Mouse (Mus musculus) kidney, postnatal 0 days (tissue): ENCODE measurements around the gene Ajuba. TPM values are rescaled to one million over a fixed set of nuclear protein-coding genes. Genes with fewer than 3 reads are reported as not detected.

ENCODE experiments used
- ATAC-seq: fragments of 200-750 bp; cut with Nextera tagmentation; replicated peaks from 2 replicates; pipeline ENCODE4 v1.8.0; 2017; ENCODE audit warnings: low read depth, moderate number of reproducible peaks, moderate TSS enrichment, moderate library complexity; ENCODE audit not compliant: low FRiP score
- DNase-seq: peaks from one replicate; pipeline ENCODE4 v3.0.0-alpha.2; 2016; ENCODE audit warnings: low spot score
- H3K27ac ChIP-seq: fragments of 300-500 bp; sonication (generic); 2 replicates; pipeline ENCODE4 v1.5.1; 2014; ENCODE audit warnings: mild to moderate bottlenecking
- H3K27me3 ChIP-seq: fragments of 300-500 bp; sonication (generic); 2 replicates; pipeline ENCODE4 v1.6.1; 2014; ENCODE audit warnings: low read length, mixed read lengths; ENCODE audit not compliant: insufficient read depth
- H3K36me3 ChIP-seq: fragments of 300-500 bp; sonication (generic); 2 replicates; pipeline ENCODE4 v1.6.1; 2014; ENCODE audit warnings: low read length, mixed read lengths; ENCODE audit not compliant: insufficient read depth
- H3K4me1 ChIP-seq: fragments of 300-500 bp; sonication (generic); replicated peaks from 2 replicates; pipeline ENCODE4 v1.6.1; 2014; ENCODE audit warnings: antibody characterized with exemption, low read length, mixed read lengths; ENCODE audit not compliant: insufficient read depth
- H3K4me2 ChIP-seq: fragments of 300-500 bp; sonication (generic); 2 replicates; pipeline ENCODE4 v1.6.1; 2014; ENCODE audit warnings: mild to moderate bottlenecking, low read length, moderate library complexity, mixed read lengths
- H3K4me3 ChIP-seq: fragments of 300-500 bp; sonication (generic); replicated peaks from 2 replicates; pipeline ENCODE4 v1.5.1; 2014; ENCODE audit warnings: low read depth, low read length
- H3K9ac ChIP-seq: fragments of 300-500 bp; sonication (generic); 2 replicates; pipeline ENCODE4 v1.6.1; 2014; ENCODE audit warnings: low read depth, low read length
- H3K9me3 ChIP-seq: fragments of 300-500 bp; sonication (generic); replicated peaks from 2 replicates; pipeline ENCODE4 v1.6.1; 2016; ENCODE audit warnings: low read length, inconsistent platforms, mixed read lengths
- CTCF ChIP-seq: IDR thresholded peaks from 2 replicates; pipeline ENCODE4 v1.5.1; 2016; ENCODE audit warnings: antibody characterized with exemption, low read depth, mild to moderate bottlenecking, moderate library complexity
- WGBS: fragments of 180-500 bp; shearing (Covaris S2); extraction: QIAGEN DNeasy Blood & Tissue Kit; methylation state at CpG from one replicate; pipeline ENCODE4 v1.1.7; 2014; 5-methylcytosine and 5-hydroxymethylcytosine counted together
- microRNA counts: library from miRNA; unstranded; fragments of <30 nt; microRNA quantifications from one replicate; lab custom pipeline; 2015
- microRNA-seq: library from miRNA; unstranded; fragments of <30 nt; microRNA quantifications from one replicate; pipeline ENCODE4, GENCODE M21; 2016
- polyA plus RNA-seq: library from polyadenylated mRNA; unstranded; fragments of >200 nt; fragmentation: Nextera tagmentation; extraction: Ambion mirVana; gene quantifications from 2 replicates; pipeline ENCODE4 v1.2.1, GENCODE M21; 2015

Gene Ajuba
- polyA plus RNA-seq, 1 experiment from 2014 or later = 40.9 TPM

DNA sequence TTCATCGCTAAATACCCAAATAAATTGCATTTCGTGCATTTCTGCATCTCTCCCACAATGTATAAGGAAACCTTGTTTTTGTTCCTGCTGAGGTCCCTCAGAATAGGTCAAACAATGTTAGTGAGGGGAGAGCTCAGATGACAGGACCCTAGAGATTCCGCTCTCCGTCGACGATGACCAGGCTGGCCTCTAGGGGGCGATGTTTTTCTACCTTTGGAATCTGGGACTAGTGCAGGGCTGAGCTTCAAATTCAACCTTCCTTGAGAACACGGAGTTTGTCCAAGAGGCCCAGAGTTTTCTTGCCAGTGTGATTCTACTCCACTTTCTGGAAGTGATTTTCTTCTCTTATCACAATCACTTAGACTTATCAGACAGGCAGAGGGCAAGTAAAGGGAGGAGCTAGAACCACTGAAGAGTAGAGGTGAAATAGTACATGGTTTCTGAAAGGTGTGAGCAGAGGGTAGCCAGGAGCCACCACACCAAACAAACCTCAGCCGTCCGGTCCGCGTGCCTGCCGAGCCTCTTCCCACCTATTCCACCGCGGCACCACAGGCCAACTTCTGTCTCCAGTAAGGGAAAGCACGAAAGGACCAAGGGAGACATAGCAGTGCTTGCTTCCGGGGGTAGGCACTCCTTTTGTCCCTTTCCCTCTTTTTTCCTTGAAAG, 48.8 kb downstream of the Ajuba start:
- H3K9me3 ChIP-seq = no peaks in the 10 kb centered on the region
- H3K27me3 ChIP-seq = no peaks in the 10 kb centered on the region
- H3K27ac ChIP-seq = no peak overlapping the region
- DNase-seq (peak; percentile 92), ATAC-seq (peak; percentile 82)
- no peak overlapping the region for H3K9ac ChIP-seq
- no peaks in the 10 kb centered on the region for H3K36me3 ChIP-seq
- H3K4me3 ChIP-seq = no peak overlapping the region
- peak; percentile 91 for TF ChIP-seq CTCF
- H3K4me2 ChIP-seq = no peak overlapping the region
- H3K4me1 ChIP-seq = peaks cover 5% of the 10 kb centered on the region; the same call in 1 of the 2 replicates
- 14% methylated on average over 17 of the region's 17 CpGs for WGBS

GRCm38 (mm10) chr14:54528007-54528393, 49.4 kb downstream of the Ajuba start:
- Histone ChIP-seq H3K36me3 (no peaks in the 10 kb centered on the region), H3K4me3 (no peak overlapping the region), H3K27me3 (no peaks in the 10 kb centered on the region), H3K4me1 (peaks cover 5% of the 10 kb centered on the region; the same call in 1 of the 2 replicates), H3K9me3 (no peaks in the 10 kb centered on the region), H3K4me2 (peak overlapping the region; percentile 68; the same call in 1 of the 2 replicates), H3K27ac (no peak overlapping the region), H3K9ac (no peak overlapping the region)
- WGBS = 14% methylated on average over 5 of the region's 5 CpGs
- DNase-seq = no peak
- no peak for TF ChIP-seq CTCF
- ATAC-seq = no peak

DNA sequence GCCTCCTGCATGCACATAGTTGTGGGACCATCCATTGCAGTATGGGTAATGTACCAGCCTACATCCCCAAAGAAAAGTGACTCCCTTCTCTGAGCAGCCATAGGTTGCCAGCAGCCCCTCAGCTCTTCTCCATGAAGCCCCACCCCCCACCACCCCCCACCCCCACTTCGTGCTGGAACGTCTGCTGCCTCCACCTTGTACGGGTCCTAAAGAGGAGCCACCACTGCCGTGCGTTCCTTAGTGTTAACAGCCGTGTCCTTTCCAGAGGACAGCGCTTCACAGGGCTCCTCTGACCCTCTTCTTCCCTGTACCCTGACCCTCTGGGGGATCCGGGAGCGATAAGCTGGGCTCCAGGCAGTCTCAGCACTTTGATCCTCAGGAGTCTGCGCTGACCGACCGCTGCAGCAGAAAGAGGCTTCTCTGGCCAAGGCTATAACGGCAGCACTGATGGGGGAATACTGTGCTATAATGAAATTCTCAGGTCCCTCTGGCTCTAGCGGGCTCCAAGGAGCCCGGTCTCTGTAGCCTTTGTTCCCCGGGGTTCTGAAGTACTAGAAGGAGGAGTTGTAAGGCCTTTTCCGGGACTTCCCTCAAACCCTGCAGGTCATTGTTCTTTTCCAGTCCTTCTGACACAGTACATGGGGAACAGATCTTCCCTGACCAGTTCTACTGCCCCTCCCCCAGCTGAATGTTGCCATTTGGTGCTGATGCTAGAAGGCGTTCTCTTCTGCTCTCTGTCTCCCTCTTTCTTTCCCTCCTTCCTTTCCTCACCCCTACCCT, 49.9 kb downstream of the Ajuba start:
- no peaks in the 10 kb centered on the region for H3K27me3 ChIP-seq
- WGBS = 1% methylated on average over 18 of the region's 18 CpGs
- peak overlapping the region; percentile 68 for H3K4me2 ChIP-seq
- peaks cover 5% of the 10 kb centered on the region; the same call in 1 of the 2 replicates for H3K4me1 ChIP-seq
- H3K4me3 ChIP-seq = peak overlapping the region; percentile 28
- peak; percentile 58 for DNase-seq
- H3K9me3 ChIP-seq = no peaks in the 10 kb centered on the region
- ATAC-seq = peak; percentile 76
- no peak overlapping the region for H3K27ac ChIP-seq
- TF ChIP-seq CTCF = peak; percentile 3; the same call in 1 of the 2 replicates
- peak overlapping the region; percentile 27; the same call in 1 of the 2 replicates for H3K9ac ChIP-seq
- no peaks in the 10 kb centered on the region for H3K36me3 ChIP-seq

DNA sequence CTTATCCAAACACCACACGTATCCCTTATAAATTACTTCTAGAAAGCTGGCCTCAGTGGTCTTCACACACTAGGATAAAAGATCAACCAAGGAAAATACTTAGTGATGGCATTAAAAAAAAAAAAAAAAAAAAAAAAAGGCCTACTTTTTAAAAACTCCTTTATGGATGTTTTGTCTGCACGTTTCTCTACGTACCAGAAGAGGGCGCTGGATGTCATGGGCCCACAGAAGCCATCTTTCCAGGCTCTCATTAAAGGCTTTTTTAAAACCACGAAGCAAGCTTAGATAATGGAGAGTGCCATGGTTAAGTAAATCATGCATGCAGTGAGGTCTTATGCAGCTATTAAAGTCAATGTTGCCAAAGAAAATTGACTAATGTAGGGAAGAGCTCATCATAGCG, 53.8 kb downstream of the Ajuba start:
- ATAC-seq = no peak
- WGBS = 38% methylated on average over 6 of the region's 6 CpGs

More for the DNA sequence above, 53.8 kb downstream of the Ajuba start:
- Histone ChIP-seq H3K27me3 (no peaks in the 10 kb centered on the region), H3K4me3 (no peak overlapping the region), H3K9ac (no peak overlapping the region), H3K9me3 (no peaks in the 10 kb centered on the region), H3K36me3 (no peaks in the 10 kb centered on the region), H3K4me1 (peaks cover 5% of the 10 kb centered on the region; the same call in 1 of the 2 replicates), H3K4me2 (no peak overlapping the region), H3K27ac (no peak overlapping the region)
- DNase-seq = peak; percentile 48
- TF ChIP-seq CTCF = peak; percentile 64

MicroRNA genes within 50 kb of the gene (microRNA counts, 519-probe panel; counts per million panel counts)
- 330 counts per million, percentile 68 among the panel's probes with 10 or more counts for microRNA mmu-miR-686 (lab: Ali Mortazavi, UCI)

Small RNAs within 50 kb of the gene (microRNA-seq; reads per million reads assigned to microRNA genes)
- not detected for gene Mir686

Other genes starting within 250 kb of the Ajuba start
- gene Oxa1l, start 216.7 kb downstream of the Ajuba start, polyA plus RNA-seq = 57.6 and 66.5 TPM in 2 replicates
- 27.8 and 36.4 TPM in 2 replicates for gene Slc7a7, start 159.8 kb downstream of the Ajuba start, polyA plus RNA-seq
- 357 and 408 TPM in 2 replicates for gene Mrpl52, start 150.6 kb downstream of the Ajuba start, polyA plus RNA-seq
- 107 and 114 TPM in 2 replicates for gene Mmp14, start 145.9 kb downstream of the Ajuba start, polyA plus RNA-seq
- gene Lrp10, start 113.4 kb downstream of the Ajuba start, polyA plus RNA-seq = 76.5 and 78.4 TPM in 2 replicates
- gene Rem2, start 101.5 kb downstream of the Ajuba start, polyA plus RNA-seq = 4.3 and 4.4 TPM in 2 replicates
- 52.2 and 60.1 TPM in 2 replicates for gene Prmt5, start 60.0 kb downstream of the Ajuba start, polyA plus RNA-seq
- 41.6 and 46.4 TPM in 2 replicates for gene Haus4, start 22.9 kb downstream of the Ajuba start, polyA plus RNA-seq
- 6.4 TPM in 2 replicates for gene 4931414P19Rik, start 28.4 kb upstream of the Ajuba start, polyA plus RNA-seq
- 370 and 387 TPM in 2 replicates for gene Psmb5, start 40.5 kb upstream of the Ajuba start, polyA plus RNA-seq
- gene Psmb11, start 43.9 kb upstream of the Ajuba start, polyA plus RNA-seq = 0.13 TPM in 1 of 2 replicates, not detected in the other
- not detected in 2 replicates for gene Gm17606, start 63.4 kb upstream of the Ajuba start, polyA plus RNA-seq
- 1.4 and 1.6 TPM in 2 replicates for gene Cdh24, start 63.8 kb upstream of the Ajuba start, polyA plus RNA-seq
- 102 TPM in 2 replicates for gene 1700123O20Rik, start 108.7 kb upstream of the Ajuba start, polyA plus RNA-seq
- gene Acin1, start 109.4 kb upstream of the Ajuba start, polyA plus RNA-seq = 86.7 and 90.1 TPM in 2 replicates
- gene Gm29776, start 121.3 kb upstream of the Ajuba start, polyA plus RNA-seq = 0.07 TPM in 1 of 2 replicates, not detected in the other
- gene Cebpe, start 134.6 kb upstream of the Ajuba start, polyA plus RNA-seq = not detected in 2 replicates
- 25.4 and 25.7 TPM in 2 replicates for gene Slc7a8, start 204.4 kb upstream of the Ajuba start, polyA plus RNA-seq
- 0.80 and 1.2 TPM in 2 replicates for gene Rnf212b, start 236.6 kb upstream of the Ajuba start, polyA plus RNA-seq